Mouse (Mus musculus): ENCODE measurements around the gene Scamp1.
A peak's percentile ranks its signal among the peaks of the same experiment; 100 is the strongest.
"Not testable (repeated sequence)": the region's sequence is repeated elsewhere in the genome, so short reads cannot be mapped to it uniquely, and the experiment has no call there.

Gene Scamp1

DNA sequence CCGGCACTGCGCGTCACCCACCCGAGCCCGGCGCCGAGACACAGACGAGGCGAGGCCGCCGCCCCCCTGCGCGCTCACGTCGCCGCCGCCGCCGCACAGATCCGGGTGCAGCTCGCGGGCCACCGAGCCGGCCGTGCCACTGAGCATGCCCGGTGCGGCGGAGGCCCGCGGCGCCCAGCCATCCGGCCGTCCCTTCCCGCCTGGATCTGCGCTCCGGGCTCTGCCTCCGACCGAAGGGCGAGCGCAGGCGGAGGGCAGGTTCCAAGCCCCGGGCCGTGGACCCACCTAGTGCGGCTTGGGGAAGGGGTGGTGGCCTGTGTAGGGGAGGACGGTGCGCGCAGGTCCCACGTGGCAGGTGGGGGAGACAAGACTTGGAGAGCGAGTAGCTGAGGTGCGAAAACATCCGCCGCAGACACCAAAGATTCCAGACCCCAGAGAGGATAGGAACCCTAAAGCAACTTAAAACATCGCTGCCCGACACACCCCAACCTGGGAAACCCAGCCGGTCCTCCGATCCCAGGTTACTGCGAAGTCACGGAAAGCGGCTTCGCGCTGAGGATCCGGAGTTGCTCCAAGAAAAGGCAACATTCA lies at the start of gene Scamp1:
Scamp1 (minus strand) TSS at position 577 of the 591 bp plus-strand sequence.
- peak; percentile 90 for DNase-seq (ENCODE audit: low spot score)

DNA sequence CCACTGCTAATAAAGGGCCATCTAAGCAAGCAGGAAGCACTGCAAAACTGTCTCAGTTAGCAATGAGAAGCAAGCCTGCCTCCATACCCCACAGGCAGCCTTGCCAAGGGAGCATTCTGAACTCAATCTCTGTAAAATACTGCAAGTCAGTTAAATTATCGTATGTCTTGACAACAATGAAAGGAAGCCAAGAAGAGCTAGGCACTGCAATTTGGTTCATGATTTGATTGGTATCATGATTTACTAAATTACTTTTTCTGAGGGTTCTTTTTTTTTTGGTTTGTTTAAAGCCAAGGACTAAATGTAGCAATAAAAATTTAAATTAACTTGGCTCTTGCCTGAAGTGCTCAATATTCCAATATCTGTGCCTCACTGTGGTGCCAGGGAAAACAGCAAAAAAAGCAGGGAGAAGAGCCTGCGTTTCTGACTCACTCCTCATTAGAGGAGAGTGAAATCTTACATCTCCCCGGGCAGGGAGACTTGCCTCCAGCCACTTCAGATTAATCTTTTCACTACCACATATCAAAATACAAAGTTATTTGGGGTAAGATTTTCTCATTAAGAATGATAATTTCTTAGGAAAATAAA lies 44.8 kb upstream of the Scamp1 start:
- no peak for DNase-seq (ENCODE audit: low spot score)

GRCm38 (mm10) chr13:94329005-94329404 lies 43.3 kb upstream of the Scamp1 start:
- DNase-seq (ENCODE audit: low spot score): not testable (repeated sequence)

GRCm38 (mm10) chr13:94328063-94328462 lies 42.4 kb upstream of the Scamp1 start:
- no peak for DNase-seq (ENCODE audit: low spot score)

- no peak for DNase-seq (ENCODE audit: low spot score)
These were observed 36.8 kb upstream of the Scamp1 start for GRCm38 (mm10) chr13:94322475-94322874.

GRCm38 (mm10) chr13:94321094-94321792 lies 35.6 kb upstream of the Scamp1 start:
- DNase-seq (ENCODE audit: low spot score): no peak

- no peak for DNase-seq (ENCODE audit: low spot score)
These were observed 31.4 kb upstream of the Scamp1 start for GRCm38 (mm10) chr13:94316975-94317511.

GRCm38 (mm10) chr13:94312812-94313211 lies 27.2 kb upstream of the Scamp1 start:
- not testable (repeated sequence) for DNase-seq (ENCODE audit: low spot score)

DNA sequence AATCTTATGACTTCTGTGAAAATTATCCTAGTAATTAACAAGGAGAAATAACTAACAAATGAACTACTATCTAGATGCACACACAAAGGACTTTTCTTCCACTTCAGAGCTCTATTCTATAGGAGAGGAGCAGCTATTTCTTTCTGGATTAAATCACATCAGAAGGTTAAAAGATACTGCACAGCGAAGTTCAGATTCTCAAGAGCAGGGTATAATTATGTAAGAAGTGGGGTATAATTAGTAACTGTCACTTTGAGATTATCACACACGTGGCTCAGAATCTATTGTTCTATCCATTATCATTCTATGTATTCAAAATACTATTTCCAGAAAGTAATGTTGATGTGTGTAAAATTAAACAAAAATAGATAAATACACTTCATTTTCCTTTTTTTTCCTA lies 22.6 kb upstream of the Scamp1 start:
- no peak for DNase-seq (ENCODE audit: low spot score)

DNA sequence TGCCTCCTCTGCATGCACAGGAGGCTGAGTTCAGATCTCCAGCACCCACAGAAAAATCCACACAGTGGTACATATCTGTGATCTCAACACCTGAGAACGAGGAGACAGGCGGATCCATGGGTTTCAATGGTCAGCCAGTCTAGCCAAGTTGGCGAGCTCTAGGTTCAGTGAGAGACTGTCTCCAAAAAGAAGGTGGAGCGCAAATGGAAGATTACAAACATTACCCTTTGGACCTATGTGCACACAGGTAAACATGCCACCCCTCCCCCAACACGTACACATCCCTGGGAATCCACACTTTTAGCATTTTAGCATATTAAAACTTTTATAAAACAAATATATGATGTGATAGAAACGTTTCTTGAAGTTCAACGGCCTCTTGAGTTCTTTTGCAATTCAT lies 21.9 kb upstream of the Scamp1 start:
- no peak for DNase-seq (ENCODE audit: low spot score)

DNA sequence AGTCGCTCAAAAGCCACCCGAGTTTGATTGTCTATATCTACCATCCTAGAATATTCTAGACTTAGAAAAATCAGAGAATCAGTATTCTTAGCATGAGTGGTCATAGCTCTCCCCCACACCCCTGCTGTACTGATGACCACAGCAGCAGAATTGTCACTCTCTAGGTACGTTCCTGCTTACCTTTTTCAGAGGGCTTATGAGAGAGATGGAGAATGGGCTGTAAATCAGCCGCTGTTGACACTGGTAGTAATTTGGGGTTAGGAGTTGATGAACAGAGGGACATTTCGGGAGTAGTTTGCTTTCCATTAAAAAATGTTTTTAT lies 21.3 kb upstream of the Scamp1 start:
- no peak for DNase-seq (ENCODE audit: low spot score)

DNA sequence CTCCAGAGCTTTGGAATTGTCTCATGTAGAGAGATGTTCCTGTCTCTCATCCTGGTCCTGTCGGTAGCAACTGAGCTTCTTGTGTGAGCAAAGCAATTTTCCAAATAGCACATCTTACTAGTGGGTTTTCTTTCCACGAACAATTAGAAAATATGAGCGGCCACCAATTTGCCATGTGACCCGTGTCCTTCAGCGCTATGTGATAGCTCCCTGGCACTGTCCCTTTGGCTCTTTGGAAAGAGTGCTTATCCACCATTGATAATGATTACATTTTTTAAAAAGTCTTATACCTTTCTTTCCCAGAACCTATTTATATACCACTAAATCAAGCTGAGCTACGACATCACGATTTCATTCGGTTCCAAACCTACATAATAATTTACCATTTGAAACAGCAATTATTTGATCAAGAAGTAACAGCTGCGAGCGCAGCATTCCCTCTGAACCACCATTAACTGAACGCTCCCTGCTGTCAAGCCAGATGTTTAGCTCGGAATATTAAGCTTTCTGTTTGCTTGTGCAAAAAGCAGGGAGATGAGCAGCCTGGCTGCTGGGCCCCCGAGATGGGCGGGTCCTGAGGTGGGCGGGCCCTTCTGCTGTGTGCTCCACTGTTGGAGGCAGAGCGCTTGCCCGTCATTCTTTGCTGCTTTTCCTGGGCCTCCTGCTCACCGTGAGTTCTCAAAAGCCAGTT lies 20.8 kb upstream of the Scamp1 start:
- DNase-seq (ENCODE audit: low spot score): peak; percentile 38

DNA sequence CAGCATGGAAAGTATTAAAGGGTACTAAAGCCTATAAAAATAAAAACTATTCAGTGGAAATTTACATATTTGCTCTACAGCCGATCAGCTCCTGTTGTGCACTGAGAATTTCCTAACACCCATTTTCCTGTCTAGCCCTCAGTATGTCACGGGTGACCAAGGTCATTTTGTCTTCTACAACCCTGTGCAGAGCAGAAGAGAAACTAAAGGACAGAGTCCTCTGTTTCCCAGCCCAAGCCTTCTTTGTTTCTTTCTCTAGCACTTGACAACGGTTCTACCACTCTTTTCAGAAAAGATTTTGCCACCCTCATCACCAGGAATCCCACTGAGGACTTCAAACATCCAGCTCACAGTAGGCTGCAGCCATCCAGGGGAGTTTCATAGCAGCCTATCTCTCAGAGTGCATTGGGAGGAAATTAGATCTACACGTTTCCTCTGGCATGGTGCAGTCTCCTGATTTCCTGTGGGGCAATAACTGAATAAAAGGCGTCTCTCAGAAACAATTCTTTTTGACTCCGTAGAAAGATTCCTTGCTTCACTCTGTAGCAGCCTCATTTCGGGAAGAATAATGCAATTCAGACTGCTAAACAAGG lies 15.4 kb upstream of the Scamp1 start:
- DNase-seq (ENCODE audit: low spot score): no peak

- DNase-seq (ENCODE audit: low spot score): no peak
These were observed 14.6 kb upstream of the Scamp1 start for GRCm38 (mm10) chr13:94300232-94300631.

DNA sequence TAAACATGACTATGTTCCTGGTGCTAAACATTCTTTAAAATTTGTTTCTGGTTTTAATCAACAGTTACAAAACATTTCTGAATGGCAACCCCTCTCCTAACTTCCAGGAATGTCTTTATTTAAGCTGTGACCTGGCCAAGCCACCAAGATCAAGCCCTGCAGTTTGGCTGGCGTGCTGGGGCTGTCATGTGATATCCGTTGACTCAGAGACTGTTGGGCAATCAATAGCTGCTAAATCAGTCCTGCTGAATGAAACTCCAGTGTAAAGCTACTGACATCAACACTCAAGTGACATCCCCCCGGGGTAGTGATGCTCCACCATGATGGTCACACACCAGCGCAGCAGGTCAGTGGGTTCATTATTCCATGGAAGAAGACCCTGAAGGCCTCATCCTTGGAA lies 12.7 kb upstream of the Scamp1 start:
- DNase-seq (ENCODE audit: low spot score): peak; percentile 53

GRCm38 (mm10) chr13:94296371-94296770 lies 10.7 kb upstream of the Scamp1 start:
- DNase-seq (ENCODE audit: low spot score): no peak

DNA sequence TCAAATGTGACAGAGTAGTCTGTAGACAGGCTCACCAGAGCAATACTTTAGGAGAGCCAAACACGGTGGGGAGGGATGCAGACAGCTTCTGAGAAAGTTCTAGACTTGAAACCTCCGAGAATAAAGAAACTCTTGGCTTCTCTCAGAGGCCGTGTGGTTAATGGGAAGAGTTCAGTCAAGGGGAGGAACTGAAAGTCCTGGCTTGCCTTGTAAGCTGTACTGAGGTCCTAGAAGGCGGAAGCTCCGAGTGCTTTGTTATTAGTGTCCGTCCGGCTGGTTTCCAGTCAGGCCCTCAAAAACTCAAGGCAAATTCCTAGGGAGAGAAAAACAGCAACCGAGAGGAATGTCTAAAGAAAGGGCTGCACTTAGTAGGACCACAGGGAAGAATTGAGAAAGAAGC lies 10.3 kb upstream of the Scamp1 start:
- DNase-seq (ENCODE audit: low spot score): no peak

- no peak for DNase-seq (ENCODE audit: low spot score)
These were observed 9.2 kb upstream of the Scamp1 start for GRCm38 (mm10) chr13:94294886-94295285.

- DNase-seq (ENCODE audit: low spot score): no peak
These were observed 8.3 kb upstream of the Scamp1 start for GRCm38 (mm10) chr13:94293911-94294310.

DNA sequence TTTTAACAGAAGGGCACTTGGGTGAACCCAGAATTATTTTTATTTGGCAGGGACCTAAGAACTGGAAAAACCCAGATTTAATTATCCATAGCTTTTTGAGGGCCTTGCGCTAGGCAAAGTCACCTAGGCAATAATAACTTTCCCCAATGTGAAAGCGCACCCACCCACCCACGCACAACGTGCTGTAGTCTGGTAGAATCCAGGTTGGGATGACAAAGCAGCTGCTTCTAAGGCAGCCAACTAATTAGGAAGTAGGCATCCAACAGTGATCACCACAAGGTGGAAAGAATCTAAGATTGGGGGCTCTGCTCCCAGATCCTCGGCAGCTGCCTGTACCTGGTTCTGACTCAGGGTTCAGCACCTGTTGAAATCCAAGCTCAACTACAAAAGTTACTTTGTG lies 538 bp upstream of the Scamp1 start:
- peak; percentile 61 for DNase-seq (ENCODE audit: low spot score)

DNA sequence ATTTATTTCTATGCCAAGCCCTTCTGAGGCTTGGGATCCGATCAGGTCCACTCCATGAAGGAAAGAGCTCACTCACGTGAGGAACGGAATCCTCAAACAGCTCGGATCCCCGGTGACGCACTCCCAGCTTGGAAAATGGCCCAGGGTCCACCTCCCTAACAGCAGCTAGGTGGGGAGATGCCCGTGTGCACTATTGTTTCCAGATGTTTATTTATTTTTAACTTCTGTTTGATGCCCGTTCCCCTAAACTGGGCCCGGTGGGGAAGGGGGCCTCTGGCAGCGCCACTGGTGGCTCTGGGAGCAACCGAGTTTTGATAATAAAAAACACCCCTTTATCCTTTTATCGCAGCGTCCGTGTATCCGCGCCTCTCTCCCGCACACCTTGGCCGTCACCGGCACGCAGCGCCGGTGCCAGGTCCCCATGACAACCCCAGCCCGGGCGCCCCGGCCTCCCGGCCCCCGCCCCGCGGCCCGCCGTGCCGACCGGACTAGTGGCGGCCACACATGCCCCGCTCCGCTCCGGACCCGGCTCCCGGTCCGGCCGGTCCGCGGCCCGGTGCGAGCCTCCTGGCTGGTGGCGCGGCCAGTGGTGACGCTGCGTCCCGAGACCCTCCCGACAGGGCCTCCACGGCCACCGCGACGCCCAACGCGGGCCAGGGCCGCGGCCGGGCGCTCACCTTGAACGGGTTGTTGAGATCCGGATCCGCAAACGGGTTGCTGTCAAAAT lies 951 bp downstream of the Scamp1 start:
- no peak for DNase-seq (ENCODE audit: low spot score)

GRCm38 (mm10) chr13:94279420-94279819 lies 6.2 kb downstream of the Scamp1 start:
- DNase-seq (ENCODE audit: low spot score): no peak
